Mouse (Mus musculus) lung, postnatal 10 days (tissue): ENCODE measurements around the gene Cux1.

Source experiments
- DNase-seq: peaks from one replicate; pipeline ENCODE4 v3.0.0; 2021

Cux1 gene

DNA sequence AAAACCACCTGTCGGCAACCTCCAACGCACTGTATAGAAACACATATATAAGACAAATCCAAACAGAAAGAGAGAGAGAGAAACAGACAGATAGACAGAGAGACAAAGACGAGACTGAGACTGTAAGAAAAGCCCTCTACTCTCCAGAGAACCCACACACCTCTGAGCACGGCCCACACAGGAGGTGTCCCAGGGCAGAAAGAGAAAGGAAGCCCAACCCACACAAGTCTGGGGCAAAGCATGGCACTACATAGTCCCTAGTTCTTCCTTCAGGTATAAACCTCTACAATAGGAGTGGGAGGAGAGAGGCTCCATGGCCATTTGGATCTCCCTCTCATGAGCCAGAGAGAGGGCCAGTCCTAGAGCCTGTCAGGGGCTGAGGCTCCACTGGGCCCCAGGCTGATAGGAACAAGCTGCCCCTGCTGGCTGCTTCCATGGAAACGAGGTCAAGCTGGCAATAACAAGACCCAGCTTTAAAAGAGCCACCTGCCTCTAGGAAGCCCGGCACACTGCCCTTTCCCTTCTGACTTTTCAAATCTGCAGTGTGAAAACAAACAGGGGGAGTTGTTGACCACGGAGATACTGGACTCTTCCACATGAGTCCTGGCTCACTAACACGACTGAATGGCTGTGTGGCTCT lies 99.8 kb downstream of the Cux1 start:
- DNase-seq = peak; percentile 82

DNA sequence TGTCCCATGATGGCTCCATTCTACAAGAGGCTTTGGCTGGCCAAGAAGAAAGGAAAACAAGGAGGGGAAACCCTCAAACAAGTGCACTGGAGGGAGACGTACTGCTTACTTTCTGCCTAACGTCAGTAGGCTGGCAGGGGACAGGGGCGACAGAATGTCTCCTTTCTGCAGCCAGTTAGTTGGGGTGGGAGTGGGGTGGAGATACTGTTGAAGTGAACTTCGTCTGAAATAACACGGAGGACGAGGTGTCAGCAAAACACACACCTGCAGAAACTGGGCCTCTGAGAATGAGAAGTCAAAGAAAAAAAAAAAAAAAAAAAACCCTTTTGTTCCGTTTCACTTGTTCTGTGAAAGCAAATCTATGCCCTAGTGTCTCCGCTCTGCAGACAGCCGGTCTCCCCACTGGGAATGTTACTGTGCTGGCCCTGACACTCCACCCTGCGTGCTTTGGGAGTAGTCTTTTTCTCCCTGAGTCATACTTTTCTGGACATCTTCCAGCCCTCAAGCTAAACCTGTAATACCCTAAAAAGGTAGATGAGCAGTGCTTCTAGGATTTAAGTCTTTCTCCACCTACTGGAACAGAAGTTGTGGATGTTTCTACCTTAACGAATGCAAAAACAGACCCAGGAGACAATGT lies 101.4 kb downstream of the Cux1 start:
- DNase-seq = no peak

DNA sequence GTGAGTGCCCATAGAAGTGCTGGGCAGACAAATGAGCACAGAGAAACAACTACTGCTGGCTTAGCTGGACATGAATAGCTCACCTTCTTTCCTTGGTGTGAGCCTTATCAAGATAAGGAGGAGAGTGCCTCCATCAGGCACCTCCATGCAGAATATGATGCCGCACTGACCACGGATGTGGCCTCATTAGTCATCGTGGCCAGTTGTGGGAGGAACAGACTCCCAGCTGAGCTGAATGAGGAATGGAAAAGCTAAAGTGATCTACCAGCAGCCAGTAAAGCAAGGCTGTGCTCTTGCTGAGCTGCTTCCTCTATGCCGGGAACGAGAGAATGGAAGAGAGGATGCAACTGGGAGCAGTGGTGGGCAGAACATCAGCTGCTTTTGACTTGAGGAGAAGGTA lies 101.9 kb downstream of the Cux1 start:
- DNase-seq = no peak

DNA sequence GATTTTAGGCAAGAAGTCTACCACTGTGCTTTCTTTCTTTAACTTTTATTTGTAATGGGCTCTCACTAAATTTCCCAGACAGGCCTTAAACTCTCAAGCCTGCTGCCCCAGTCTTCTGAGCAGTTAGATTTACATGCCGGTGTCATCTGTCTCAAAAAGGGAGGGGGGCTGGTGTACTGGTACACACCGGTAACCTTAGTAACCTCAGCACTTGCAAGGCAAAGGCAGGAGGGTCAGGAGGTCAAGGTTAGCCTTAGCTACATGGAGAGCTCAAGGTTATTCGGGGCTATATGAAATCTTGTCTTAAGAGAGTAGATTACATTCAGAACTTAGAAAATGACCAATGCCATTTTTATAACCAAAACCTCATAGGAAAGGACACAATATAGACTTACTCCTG lies 102.4 kb downstream of the Cux1 start:
- DNase-seq = no peak

DNA sequence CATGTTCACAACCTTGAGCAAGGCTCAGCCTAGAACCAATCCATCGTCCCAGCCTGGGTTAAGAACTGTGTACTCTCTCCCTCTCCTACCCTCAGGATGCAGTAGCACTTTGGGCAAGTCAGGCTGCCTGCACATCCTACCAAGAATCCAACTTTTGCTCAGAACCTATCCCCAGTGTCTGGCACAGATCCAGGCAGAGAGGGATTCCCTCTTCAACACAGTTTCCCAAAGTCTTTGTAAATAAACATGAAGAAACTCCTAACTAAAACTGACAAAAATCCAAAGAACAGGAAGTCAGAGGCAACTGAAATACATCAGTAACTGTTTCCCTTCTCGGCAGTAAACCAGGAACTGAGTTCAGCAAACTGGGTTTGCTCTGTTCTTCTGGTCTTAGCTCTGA lies 103.2 kb downstream of the Cux1 start:
- DNase-seq = peak; percentile 47

DNA sequence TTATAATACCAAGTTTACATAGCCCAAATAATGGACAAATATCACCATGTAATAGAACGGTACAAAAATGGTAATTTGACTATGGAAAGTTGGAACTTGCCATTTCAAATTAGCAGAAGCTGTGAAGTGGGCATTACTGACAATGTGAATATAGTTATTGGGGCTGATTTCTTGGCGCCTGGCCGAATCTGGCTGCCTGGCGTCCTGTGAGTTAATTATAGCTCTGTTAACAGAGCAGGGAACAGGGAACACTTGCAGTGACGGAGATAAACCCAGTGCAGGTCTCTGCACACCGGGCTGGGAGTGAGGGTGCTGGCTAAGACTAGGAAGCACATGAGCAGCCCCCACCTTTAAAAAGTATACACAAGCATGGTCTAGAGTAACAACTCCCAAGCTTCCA lies 104.7 kb downstream of the Cux1 start:
- no peak for DNase-seq

DNA sequence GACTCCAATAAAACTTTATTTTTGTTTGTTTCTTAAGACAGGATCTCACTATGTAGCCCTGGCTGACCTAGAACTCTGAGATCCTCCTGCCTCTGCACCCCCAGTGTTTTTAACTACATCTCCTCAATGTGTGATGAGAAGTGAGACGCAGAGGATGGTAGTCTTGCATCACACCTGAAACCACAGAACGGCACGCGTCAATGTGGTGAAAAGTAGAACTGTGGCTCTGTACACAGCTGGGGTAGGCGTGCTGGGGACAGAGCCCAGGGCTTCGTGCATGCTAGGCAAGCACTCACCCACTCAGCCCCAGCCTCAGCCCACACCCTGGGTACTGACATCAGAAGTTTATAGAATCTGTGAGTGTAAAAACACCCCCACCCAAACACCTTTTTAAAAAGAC lies 107.4 kb downstream of the Cux1 start:
- DNase-seq = no peak

DNA sequence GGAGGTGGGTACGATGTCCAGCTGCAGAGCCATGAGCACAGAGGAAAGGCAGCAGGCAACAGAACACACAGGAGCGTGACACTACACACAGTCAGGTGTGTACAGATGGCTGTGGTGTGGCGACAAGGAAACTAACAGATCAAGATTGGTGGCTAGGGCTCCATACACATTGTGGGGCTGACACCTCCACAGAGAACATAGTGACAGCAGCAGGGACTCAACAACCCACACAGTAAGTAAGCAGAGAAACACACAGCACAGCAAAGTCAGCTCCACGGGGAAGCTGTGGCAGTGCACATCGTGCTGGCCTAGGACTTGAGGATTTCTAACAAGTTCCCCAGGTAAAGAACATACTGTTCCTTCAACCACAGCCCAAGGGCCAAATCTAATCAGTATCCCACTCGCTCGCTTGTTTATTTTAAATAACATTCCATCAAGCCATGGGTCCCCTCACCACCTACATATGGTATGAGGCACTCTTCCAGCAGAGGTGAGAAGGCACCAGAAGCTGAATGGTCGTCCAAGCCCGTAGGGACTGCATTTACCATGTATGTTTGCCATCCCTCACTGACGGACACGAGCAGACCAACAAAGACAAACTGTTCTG lies 108.3 kb downstream of the Cux1 start:
- no peak for DNase-seq

DNA sequence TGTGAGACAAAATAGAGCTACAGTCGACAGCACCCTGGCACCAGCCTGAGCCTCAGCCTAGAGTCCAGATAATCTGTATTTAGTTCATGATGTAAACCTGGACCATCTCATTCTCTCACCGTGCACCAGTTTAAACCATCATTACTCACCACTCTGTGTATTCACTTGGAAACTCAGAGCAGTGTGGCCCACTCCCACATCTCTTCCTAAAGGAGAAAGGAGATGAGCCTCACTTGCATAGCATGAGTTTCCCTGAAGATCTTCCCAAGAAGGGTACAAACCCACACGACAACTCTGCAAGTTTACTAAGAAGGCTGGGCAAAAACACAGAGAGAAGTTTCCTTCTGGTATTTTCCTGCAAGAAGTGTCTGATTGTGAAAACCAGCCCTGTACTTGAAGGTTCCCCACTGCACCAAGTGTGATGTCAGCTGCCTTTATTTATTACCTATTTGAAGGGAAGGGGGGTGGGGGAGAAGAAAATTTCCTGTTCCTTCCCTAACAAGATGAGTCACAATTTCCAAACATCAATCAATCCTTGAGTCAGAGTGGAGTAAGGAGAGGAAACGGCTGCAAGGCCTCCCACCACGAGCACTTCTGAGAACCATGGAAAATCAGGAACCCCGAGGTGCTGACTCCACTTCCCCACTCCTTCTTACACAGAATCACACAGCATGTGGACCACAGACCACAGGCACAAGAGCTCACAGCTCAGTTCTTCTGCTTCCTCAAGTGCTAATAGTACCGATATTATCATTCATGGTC lies 109.0 kb downstream of the Cux1 start:
- DNase-seq = peak; percentile 42

DNA sequence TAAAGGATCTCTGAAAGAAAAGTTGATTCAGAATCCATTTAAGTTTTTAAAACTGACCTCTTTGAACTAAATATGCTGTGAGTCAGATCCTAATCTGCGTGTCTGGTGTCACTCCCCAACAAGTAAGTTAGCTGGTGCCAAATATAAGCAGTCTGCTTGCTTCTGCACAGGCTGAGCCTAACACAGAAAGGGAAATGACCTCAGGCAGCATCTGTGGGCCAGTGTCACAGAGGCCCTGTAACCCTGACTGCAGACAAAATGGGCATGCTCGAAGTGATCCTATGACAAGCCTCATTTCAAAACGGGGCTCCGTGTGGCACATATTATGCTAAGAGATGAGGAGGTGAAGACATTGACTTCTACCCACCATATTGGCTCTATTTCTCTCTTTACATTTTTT lies 110.9 kb downstream of the Cux1 start:
- no peak for DNase-seq

DNA sequence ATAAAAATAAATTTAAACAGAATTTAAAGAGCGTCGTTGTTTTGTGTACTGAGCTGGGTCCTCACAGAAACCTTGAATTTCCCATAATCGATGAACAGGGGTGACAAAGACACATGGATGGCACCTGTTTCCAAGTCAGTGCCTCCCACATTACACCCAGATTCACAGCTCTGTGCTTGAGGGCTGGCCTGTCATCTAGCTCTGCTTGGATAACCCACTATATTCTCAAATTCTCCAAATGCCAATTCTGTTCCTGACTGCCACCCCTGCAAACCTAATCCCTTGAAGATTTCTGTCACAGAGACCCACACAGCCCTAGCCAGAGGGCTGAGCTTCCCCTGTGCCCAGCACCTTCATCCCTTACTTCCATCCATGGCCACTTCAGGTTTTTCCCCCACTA lies 114.6 kb downstream of the Cux1 start:
- no peak for DNase-seq

DNA sequence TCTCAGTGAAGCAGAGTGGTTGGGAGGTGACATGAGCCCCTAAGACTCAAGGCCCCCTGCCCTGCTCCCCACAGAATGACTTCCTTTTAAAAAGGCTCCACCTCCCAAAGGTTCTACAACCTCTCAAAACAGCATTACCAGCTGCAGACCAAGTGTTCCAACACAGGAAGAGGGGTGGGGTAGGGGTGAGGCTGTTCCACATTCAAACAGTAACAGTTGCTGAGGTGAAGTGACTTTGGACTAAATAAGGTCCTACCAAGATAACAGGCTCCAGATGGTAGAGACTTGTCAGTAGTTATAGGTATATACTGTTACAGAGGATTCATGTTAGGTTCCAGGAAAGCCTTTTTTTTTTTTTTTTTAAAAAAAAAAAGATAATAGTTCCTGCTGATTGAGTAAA lies 117.5 kb downstream of the Cux1 start:
- no peak for DNase-seq

DNA sequence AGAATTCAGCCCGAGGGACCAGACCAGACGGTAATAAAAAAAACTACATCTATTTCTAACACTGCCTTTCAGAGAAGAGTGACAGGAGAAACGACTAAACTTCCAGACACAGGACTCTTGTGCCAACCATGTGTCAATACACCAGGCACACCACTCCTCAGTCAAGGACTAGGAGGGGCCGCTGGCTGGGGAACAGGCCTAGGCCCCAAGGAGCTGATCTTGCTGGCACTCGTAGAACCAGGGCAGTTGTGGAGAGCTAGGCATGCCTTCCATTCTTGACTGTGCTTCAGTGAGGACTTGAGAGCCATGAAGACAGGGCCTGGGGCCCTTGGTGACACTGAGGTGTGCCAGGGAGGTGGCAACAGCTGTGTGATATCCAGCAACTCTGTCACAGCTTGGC lies 121.3 kb downstream of the Cux1 start:
- peak; percentile 53 for DNase-seq

DNA sequence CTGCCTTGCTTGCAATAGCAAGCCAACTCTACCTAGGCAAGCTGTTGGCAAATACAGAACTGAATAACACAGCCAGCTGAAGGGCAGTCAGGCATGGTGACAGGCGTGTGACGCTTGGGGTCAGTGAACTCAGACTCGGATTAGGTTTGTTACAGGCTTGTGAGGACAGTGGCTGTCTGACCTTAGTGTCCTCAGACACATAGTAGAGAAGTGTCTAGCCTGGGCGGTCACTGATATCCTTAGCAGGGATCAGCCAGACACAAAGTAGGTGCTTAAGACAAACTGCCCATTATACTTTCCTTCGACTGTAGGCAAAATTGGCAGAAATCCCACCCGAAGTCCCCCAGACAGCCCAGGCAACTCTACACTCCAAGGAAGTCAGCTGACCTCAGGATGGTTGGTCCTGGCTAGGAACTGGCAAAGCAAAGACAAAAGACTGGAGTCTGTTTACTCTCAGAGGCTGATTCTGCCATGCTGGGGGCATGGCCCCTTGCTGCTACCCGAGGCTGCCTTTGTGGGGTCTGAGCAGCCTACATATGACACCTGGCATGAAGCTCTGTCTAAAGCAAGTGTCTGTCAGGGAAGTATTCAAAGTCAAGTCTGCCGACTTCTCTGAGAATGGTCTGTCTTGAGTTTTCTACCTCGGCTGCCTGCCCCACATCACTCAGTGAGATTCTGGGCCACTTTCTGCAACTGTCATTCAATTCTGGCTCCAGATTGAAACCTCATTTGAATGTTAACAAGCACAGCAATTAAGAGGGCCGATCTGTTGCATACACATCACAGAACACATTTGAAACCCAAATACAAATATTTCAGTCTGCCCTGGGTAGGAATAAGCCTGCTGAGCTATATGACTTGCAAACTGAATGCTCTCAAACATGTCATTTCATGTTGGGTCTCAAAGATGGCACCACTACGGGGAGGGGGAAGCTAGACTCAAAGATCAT lies 124.8 kb downstream of the Cux1 start:
- no peak for DNase-seq

DNA sequence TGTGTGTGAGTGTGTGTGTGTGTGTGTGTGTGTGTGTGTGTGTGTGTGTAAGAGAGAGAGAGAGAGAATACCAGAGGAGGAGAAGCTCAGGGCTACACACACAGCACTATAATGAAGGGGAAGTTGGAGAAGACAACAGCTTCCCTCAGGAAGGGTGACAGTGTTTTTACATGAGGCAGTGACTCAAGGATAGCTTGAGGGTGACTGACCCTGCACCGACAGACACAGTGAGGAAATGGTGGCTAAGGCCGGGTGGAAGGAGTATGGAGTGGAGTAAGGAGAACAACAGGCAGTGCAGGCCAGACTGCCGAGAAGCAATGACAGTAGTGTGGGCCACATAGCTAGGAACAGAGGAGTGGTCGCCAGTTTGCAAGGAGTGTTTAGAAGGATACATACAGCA lies 137.6 kb downstream of the Cux1 start:
- DNase-seq = no peak

DNA sequence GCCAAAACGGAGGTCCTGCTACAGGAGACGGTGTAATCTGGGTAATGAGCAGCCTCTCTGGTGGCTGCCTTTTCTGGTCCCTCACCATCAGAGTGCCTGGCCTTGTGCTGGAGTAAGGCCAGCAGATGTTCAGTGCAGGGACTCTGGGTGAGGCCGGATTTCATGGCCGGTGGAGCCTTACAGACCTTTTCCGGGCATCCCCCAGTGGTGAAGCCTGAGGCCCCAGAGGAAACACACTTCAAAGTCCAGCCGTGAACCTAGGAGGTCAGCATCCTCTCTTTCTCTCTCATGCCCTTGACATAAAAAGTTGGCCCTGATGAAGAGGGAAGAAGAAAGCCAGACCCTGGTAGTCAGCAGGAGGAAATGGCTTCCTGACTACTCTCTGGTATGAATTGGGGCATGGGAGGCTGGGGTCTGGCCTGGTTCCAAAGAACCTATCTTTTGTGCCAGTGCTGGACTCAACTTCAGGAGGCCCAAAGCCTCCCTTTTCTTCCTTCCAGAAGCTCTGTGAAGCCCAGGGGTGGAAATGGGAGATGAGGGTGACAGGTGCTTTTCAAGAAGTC lies 138.7 kb downstream of the Cux1 start:
- no peak for DNase-seq

DNA sequence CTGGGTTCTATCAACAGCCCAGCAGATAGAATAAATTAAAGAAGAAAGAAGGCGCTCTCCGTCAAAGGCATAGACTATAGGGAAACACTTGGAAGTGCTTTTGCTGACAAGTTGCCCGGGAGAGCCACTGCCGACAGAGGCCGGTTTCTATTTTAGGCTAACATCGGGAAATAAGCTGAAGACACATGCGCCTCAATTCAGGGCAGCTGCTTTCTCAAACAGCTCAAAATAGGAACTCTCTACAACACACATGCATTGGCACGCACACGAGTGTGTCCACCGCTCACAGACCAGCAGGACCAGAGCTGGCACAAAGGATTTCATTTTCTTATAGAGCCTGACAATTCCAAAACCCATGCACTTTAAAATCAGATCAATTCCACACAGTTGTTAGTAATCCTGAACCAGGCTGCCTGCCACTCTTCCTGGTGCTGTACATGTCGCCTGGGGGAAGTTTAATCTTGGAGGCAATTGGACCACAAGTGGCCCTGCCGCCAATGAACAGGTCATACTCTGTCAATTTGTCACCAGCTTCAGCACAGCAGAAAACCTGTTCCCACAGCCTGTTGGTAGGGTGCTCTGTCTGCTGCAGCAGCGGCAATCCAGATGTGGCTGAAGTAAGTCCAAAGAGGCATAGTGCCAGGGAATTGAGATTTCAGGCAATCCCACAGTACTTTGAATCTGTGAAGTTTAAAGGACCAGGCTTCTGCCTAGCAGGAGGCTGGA lies 139.4 kb downstream of the Cux1 start:
- DNase-seq = peak; percentile 23

DNA sequence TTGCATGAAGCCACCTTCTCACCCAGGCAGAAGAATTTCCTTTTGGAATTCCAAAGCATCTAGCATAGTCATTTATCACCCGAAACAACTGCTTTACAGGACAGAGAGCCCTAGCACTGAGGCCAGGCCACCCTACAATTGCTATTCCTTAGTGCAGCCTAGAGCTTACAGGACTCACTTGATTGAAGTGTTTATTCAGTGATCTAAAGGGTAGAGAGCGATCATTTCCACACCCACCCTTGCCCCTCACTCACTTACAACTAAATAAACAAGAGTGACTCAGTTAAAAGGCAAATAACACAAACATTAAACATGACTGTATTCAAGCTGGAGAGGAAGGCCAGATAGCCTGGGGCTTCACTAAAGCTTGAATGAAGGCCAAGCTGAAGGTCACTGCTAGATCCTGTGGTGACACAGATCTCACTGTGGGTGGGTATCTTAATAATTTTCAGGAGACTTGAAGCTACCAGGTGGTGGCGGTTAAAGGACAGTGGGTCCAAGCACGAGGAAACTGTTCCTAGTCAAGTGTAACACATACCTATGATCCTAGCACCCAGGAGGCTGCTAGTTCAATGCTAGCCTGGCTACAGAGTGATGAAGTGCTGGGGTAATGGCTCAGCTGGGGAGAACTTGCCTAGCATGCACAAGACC lies 140.0 kb downstream of the Cux1 start:
- DNase-seq = no peak

DNA sequence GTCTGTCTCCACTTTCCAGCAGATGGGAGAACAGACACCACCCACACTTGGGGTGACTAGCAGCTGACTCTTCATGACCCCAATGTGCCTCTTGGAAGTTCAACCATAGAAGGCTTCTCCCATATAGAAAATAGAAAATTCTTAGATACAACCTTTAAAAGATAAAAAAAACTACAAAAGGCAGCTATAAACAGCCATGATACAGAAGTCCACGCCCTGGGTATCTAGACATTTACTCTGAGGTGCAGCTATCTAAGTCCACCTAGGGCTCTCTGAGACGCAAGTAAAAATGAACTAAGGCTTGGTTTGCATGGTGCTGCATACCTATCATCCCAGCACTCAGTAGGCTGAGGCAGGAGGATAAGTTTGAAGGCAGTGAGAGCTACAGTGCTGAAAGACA lies 144.3 kb downstream of the Cux1 start:
- no peak for DNase-seq

DNA sequence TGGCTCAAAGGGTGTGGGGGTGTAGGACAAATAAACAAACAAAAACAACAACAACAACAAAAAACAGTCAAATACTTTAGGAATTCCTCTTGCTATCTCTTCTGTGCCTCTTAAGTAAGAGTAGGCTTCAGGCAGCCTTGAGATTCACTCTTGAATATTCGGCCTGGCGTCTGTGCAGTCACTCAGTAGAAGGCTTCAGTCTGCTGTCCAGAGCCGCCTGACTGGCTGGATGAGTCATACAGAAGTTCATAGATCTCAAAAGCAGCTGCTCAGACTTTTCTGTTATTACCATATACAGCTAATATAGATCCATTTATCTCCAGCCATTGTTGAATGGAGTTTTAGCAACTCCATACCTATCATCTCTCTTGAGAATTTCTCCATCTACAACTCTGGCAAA lies 145.4 kb downstream of the Cux1 start:
- DNase-seq = no peak

DNA sequence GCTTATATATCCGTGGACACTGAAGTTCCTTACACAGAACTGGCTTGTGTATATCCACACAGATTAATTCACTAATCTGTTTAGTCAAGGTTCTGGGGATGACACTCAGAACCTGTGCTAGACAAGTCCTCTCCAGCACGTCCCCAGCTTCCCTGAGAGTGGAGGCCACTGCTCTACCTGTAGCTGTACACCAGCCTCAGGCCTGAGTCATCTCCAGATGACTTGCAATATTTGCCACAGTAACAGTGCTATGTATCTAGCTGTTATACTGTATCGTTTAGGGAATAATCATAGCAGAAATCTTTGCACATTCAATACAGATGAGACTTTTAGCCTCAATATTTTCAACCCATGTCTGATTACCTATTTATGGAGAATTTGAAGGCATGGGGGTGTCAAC lies 146.0 kb downstream of the Cux1 start:
- DNase-seq = no peak
